Mouse (Mus musculus) bone marrow macrophage, adult 2 months (primary cell): ENCODE results near the gene Gstp3.

ENCODE experiments used
- CTCF ChIP-seq: IDR thresholded peaks from 2 replicates; pipeline ENCODE4 v1.5.1; 2012; ENCODE audit warnings: low read depth, mild to moderate bottlenecking, low read length, moderate library complexity
- POLR2A ChIP-seq: IDR thresholded peaks from 2 replicates; pipeline ENCODE4 v1.6.1; 2012; ENCODE audit warnings: mild to moderate bottlenecking, low read depth, low read length, borderline replicate concordance

- TF ChIP-seq POLR2A (no peak), CTCF (peak; percentile 73)
These were observed 39.7 kb upstream of the Gstp3 start for GRCm38 (mm10) chr19:4099056-4099455.
